Comparison of ENCODE assay signal across 8 mouse cellular contexts in the genomic region with DNA sequence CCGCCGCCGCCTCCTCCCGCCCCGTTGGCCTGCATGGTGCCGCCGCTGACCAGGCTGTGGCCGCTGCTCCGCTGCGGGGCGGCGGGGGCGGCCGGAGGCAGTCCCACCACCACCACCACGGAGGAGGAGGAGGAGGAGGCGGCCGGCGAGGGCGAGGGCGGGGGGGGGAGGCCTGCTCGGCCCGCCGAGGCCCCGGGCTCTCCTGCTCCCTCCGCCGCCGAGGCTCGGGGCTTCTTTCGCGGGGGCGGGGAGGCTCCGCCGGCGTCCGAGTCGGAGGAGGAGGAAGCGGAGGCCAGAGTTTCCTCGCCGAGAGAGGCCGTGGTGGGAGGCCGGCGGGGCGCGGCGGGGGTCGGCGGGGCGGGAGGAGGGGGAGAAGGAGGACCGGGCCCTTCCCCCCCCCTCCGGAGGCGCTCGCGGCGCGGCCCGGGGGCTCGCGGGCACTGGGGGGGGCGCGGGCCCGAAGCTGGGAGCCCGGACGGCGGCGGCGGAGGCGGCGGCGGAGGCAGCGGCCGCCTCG. TPM values are rescaled to one million over a fixed set of nuclear protein-coding genes. Genes with fewer than 3 reads are reported as not detected.
DNase-seq lines count a peak whose midpoint lies in the region; ATAC-seq lines count a peak whose summit lies in the region.

No protein-coding gene starts in this region.

- peak overlapping the region; percentile 100 for H3K9ac ChIP-seq in liver, embryonic 15.5 days
- H3K9ac ChIP-seq in stomach, embryonic 14.5 days (replicated peaks; ENCODE audit: low read depth, low read length) = peak overlapping the region; percentile 95

- peak; percentile 11 for ATAC-seq in liver, embryonic 15.5 days (ENCODE audit: insufficient read depth)
- peak; percentile 39; the same call in 1 of the 2 replicates for ATAC-seq in stomach, embryonic 14.5 days (ENCODE audit: insufficient number of reproducible peaks, insufficient read depth, low FRiP score, low read depth)
- ATAC-seq in granulocyte monocyte progenitor cell, adult 5-6 weeks (replicated peaks; ENCODE audit: poor library complexity, severe bottlenecking) = no peak

- peak overlapping the region; percentile 99 for H3K27ac ChIP-seq in heart, embryonic 10.5 days
- peak overlapping the region; percentile 99 for H3K27ac ChIP-seq in hindbrain, embryonic 10.5 days
- peak overlapping the region; percentile 99 for H3K27ac ChIP-seq in liver, embryonic 15.5 days (replicated peaks)
- peak overlapping the region; percentile 91 for H3K27ac ChIP-seq in stomach, embryonic 14.5 days (ENCODE audit: low read length)

- H3K4me3 ChIP-seq in heart, embryonic 10.5 days = peak overlapping the region; percentile 95
- H3K4me3 ChIP-seq in hindbrain, embryonic 10.5 days = peak overlapping the region; percentile 87
- H3K4me3 ChIP-seq in liver, embryonic 15.5 days (replicated peaks) = peak overlapping the region; percentile 84
- H3K4me3 ChIP-seq in stomach, embryonic 14.5 days (ENCODE audit: low read depth, low read length) = peak overlapping the region; percentile 100

- peak overlapping the region; percentile 91 for H3K4me2 ChIP-seq in liver, embryonic 15.5 days
- H3K4me2 ChIP-seq in stomach, embryonic 14.5 days (replicated peaks; ENCODE audit: low read depth, low read length) = peak overlapping the region; percentile 91

- H3K9me3 ChIP-seq in heart, embryonic 10.5 days = no peaks in the 10 kb centered on the region
- no peaks in the 10 kb centered on the region for H3K9me3 ChIP-seq in hindbrain, embryonic 10.5 days
- H3K9me3 ChIP-seq in liver, embryonic 15.5 days (replicated peaks) = no peaks in the 10 kb centered on the region
- H3K9me3 ChIP-seq in stomach, embryonic 14.5 days (ENCODE audit: control insufficient read depth, low read depth, low read length) = no peaks in the 10 kb centered on the region

- H3K4me1 ChIP-seq in heart, embryonic 10.5 days = peaks cover 31% of the 10 kb centered on the region
- H3K4me1 ChIP-seq in hindbrain, embryonic 10.5 days (replicated peaks) = peaks cover 37% of the 10 kb centered on the region
- peaks cover 59% of the 10 kb centered on the region for H3K4me1 ChIP-seq in liver, embryonic 15.5 days (replicated peaks)
- peaks cover 21% of the 10 kb centered on the region; the same call in 1 of the 2 replicates for H3K4me1 ChIP-seq in stomach, embryonic 14.5 days (ENCODE audit: control insufficient read depth, insufficient read depth, low read length)

- DNase-seq in heart, embryonic 10.5 days (ENCODE audit: low spot score) = no peak
- no peak for DNase-seq in heart, adult 18-20 months
- DNase-seq in A20 (ENCODE audit: low read depth, low spot score) = peak; percentile 53
- DNase-seq in brain, adult 2 months (ENCODE audit: low read depth, low spot score) = peak; percentile 20
- no peak for DNase-seq in hindbrain, embryonic 10.5 days (ENCODE audit: low spot score)

- 8% methylated on average over 38 of the region's 72 CpGs for WGBS in heart, embryonic 10.5 days
- 2% methylated on average over 38 of the region's 72 CpGs for WGBS in hindbrain, embryonic 10.5 days
- 1% methylated on average over 27 of the region's 72 CpGs for WGBS in liver, embryonic 15.5 days (ENCODE audit: insufficient replicate concordance)
- 0% methylated on average over 13 of the region's 72 CpGs for WGBS in stomach, embryonic 14.5 days

- no peaks in the 10 kb centered on the region for H3K27me3 ChIP-seq in heart, embryonic 10.5 days (ENCODE audit: insufficient read depth, poor library complexity, severe bottlenecking)
- H3K27me3 ChIP-seq in hindbrain, embryonic 10.5 days (ENCODE audit: insufficient read depth, poor library complexity, severe bottlenecking) = no peaks in the 10 kb centered on the region
- H3K27me3 ChIP-seq in liver, embryonic 15.5 days = no peaks in the 10 kb centered on the region
- H3K27me3 ChIP-seq in stomach, embryonic 14.5 days (ENCODE audit: control insufficient read depth, insufficient read depth, low read length) = no peaks in the 10 kb centered on the region

- peaks cover 22% of the 10 kb centered on the region for H3K36me3 ChIP-seq in heart, embryonic 10.5 days
- H3K36me3 ChIP-seq in hindbrain, embryonic 10.5 days = peaks cover 27% of the 10 kb centered on the region
- H3K36me3 ChIP-seq in liver, embryonic 15.5 days (replicated peaks) = peaks cover 31% of the 10 kb centered on the region
- peaks cover 5% of the 10 kb centered on the region for H3K36me3 ChIP-seq in stomach, embryonic 14.5 days (ENCODE audit: control insufficient read depth, insufficient read depth, low read length)

RNA-seq across cellular contexts. Expression of gene Wdr26, which starts 0.3 kb away (rescaled TPM):
- 24.4 and 26.3 TPM in 2 replicates for polyA plus RNA-seq in heart, embryonic 10.5 days (2016; fragmentation: Nextera tagmentation; extraction: Ambion mirVana)
- total RNA-seq in heart, adult 18-20 months (2021) = 10 to 100 TPM; 90.9 to 94.5 TPM
- polyA plus RNA-seq in hindbrain, embryonic 10.5 days (2016; fragmentation: Nextera tagmentation; extraction: Ambion mirVana) = 25.6 and 30.3 TPM in 2 replicates
- 40.8 and 45.0 TPM in 2 replicates for polyA plus RNA-seq in liver, embryonic 15.5 days (2015; fragmentation: Nextera tagmentation; extraction: Ambion mirVana)
- 54.7 and 56.7 TPM in 2 replicates for polyA plus RNA-seq in stomach, embryonic 14.5 days (2014; fragmentation: Nextera tagmentation; extraction: Ambion mirVana)
- total RNA-seq in granulocyte monocyte progenitor cell, adult 5-6 weeks (2014; fragmentation: Nextera tagmentation) = 92.9 and 128 TPM in 2 replicates
- total RNA-seq in granulocyte monocyte progenitor cell, adult 5-6 weeks (2017) = 93.0 and 101 TPM in 2 replicates

Comparison
In these comparisons a context has a peak if more than half of its experiments do, and no peak if none do; other contexts are left out.
1. DNase-seq: peak in A20 (single experiment) and brain, adult 2 months (single experiment); none in heart, embryonic 10.5 days (single experiment), heart, adult 18-20 months (0 of 2) and hindbrain, embryonic 10.5 days (single experiment).
2. Peak in every context shown above with its lines, with median percentiles within 50 percentile points of each other: H3K27ac ChIP-seq and H3K4me3 ChIP-seq.